Mouse (Mus musculus): ENCODE measurements around the gene Fgfr2.
A peak's percentile ranks its signal among the peaks of the same experiment; 100 is the strongest.

- TF ChIP-seq CTCF (IDR thresholded peaks at IDR 0.05; ENCODE audit: insufficient read depth, low read length) (0 out of 2 replicates have a peak, but pooled peaks have one; percentile 7), POLR2A (IDR thresholded peaks at IDR 0.05; ENCODE audit: borderline replicate concordance, extremely low read depth, low read depth, low read length) (no peak)
These were observed 342.5 kb downstream of the Fgfr2 start for GRCm38 (mm10) chr7:132780611-132781010.
